In the genomic region with DNA sequence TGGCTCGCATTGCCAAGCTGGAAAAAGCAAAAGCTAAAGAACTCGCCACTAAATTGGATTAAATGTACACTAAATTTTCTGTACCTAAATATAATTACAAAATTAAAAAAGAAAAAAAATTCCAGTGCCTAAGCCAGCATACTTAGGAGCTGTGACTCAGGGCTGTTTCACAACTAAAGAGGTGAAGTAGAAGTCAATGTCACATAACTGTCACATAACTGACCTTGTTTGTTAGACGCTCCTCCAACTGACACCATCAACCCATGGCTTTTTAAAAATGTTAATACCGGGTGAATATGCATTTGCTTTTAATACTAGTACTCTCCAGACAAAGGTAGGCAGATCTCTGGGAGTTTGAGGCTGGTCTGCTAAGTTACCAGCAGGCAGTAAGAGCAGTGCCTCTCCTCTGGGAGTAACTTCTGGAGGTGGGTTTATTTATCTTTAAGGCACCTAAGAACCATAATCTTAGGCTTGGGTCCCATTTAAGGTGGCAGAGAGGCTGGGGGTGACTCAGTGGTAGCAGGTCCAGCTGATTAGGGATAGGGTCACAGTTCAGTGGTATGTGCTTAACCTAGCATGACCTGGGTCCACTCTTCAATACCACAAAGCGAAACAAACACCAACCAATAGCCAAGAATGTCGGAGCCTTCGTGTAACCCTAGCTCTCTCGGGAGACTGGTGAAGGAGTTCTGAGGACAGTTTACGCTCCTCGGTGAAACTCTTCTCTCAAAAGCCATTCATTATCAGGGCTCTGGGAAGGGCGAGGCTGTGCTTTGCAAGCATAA, we compare ENCODE assay signal across 8 mouse cellular contexts. TPM values are rescaled to one million over a fixed set of nuclear protein-coding genes. Genes with fewer than 3 reads are reported as not detected.
DNase-seq lines count a peak whose midpoint lies in the region; ATAC-seq lines count a peak whose summit lies in the region.

No protein-coding gene starts in this region.

- peaks cover 11% of the 10 kb centered on the region for H3K36me3 ChIP-seq in heart, embryonic 13.5 days
- peaks cover 2% of the 10 kb centered on the region for H3K36me3 ChIP-seq in hindbrain, embryonic 16.5 days (ENCODE audit: control insufficient read depth, insufficient read depth, low read length)
- peaks cover 1% of the 10 kb centered on the region; the same call in 1 of the 2 replicates for H3K36me3 ChIP-seq in midbrain, embryonic 15.5 days (replicated peaks)

- ATAC-seq in heart, embryonic 13.5 days (ENCODE audit: extremely low read depth, insufficient number of reproducible peaks, low FRiP score, low TSS enrichment) = no peak
- ATAC-seq in hindbrain, embryonic 16.5 days = no peak
- ATAC-seq in midbrain, embryonic 15.5 days (replicated peaks) = no peak

- H3K27me3 ChIP-seq in heart, embryonic 13.5 days (replicated peaks) = no peaks in the 10 kb centered on the region
- H3K27me3 ChIP-seq in hindbrain, embryonic 16.5 days (replicated peaks; ENCODE audit: control insufficient read depth, insufficient read depth, low read length) = no peaks in the 10 kb centered on the region
- no peaks in the 10 kb centered on the region for H3K27me3 ChIP-seq in midbrain, embryonic 15.5 days (replicated peaks)

- H3K4me1 ChIP-seq in heart, embryonic 13.5 days = peaks cover 28% of the 10 kb centered on the region
- no peaks in the 10 kb centered on the region for H3K4me1 ChIP-seq in brown adipose tissue, adult 24 weeks (ENCODE audit: control insufficient read depth, insufficient read depth, insufficient read length, low read length)
- peaks cover 15% of the 10 kb centered on the region for H3K4me1 ChIP-seq in hindbrain, embryonic 16.5 days (ENCODE audit: control insufficient read depth, insufficient read depth, low read depth, low read length)
- H3K4me1 ChIP-seq in midbrain, embryonic 15.5 days = peaks cover 19% of the 10 kb centered on the region

- H3K4me2 ChIP-seq in heart, embryonic 13.5 days = peak overlapping the region; percentile 91
- peak overlapping the region; percentile 85 for H3K4me2 ChIP-seq in hindbrain, embryonic 16.5 days (ENCODE audit: low read length)
- H3K4me2 ChIP-seq in midbrain, embryonic 15.5 days = peak overlapping the region; percentile 92

- peak overlapping the region; percentile 24; the same call in 1 of the 2 replicates for H3K27ac ChIP-seq in heart, embryonic 13.5 days (replicated peaks)
- H3K27ac ChIP-seq in brown adipose tissue, adult 24 weeks (replicated peaks; ENCODE audit: low read depth, low read length) = peak overlapping the region; percentile 96
- H3K27ac ChIP-seq in hindbrain, embryonic 16.5 days (ENCODE audit: low read depth, low read length) = no peak overlapping the region
- no peak overlapping the region for H3K27ac ChIP-seq in midbrain, embryonic 15.5 days

- peak overlapping the region; percentile 97 for H3K9ac ChIP-seq in heart, embryonic 13.5 days
- peak overlapping the region; percentile 5; the same call in 1 of the 2 replicates for H3K9ac ChIP-seq in hindbrain, embryonic 16.5 days (ENCODE audit: low read depth, low read length)
- peak overlapping the region; percentile 93; the same call in 1 of the 2 replicates for H3K9ac ChIP-seq in midbrain, embryonic 15.5 days

- no peaks in the 10 kb centered on the region for H3K9me3 ChIP-seq in heart, embryonic 13.5 days
- H3K9me3 ChIP-seq in hindbrain, embryonic 16.5 days (ENCODE audit: control insufficient read depth, low read length) = no peaks in the 10 kb centered on the region
- H3K9me3 ChIP-seq in midbrain, embryonic 15.5 days = no peaks in the 10 kb centered on the region

- peak overlapping the region; percentile 87 for H3K4me3 ChIP-seq in heart, embryonic 13.5 days
- H3K4me3 ChIP-seq in brown adipose tissue, adult 24 weeks (ENCODE audit: insufficient read depth, low read depth, low read length) = peak overlapping the region; percentile 71
- peak overlapping the region; percentile 58; the same call in 1 of the 2 replicates for H3K4me3 ChIP-seq in hindbrain, embryonic 16.5 days (ENCODE audit: low read length)
- peak overlapping the region; percentile 82 for H3K4me3 ChIP-seq in midbrain, embryonic 15.5 days

- DNase-seq in heart, adult 18-20 months = no peak
- no peak for DNase-seq in ovary, postnatal 14 days (ENCODE audit: low spot score)
- no peak for DNase-seq in cerebellum, adult 9-11 months
- no peak for DNase-seq in lung, postnatal 10 days

- 65% methylated on average over 11 of the region's 11 CpGs for WGBS in heart, embryonic 13.5 days
- WGBS in hindbrain, embryonic 16.5 days = 80% methylated on average over 11 of the region's 11 CpGs
- WGBS in midbrain, embryonic 15.5 days = 79% methylated on average over 11 of the region's 11 CpGs

RNA-seq across cellular contexts. Expression of gene Coq9, which starts 1.5 kb away (rescaled TPM):
- 133 and 142 TPM in 2 replicates for polyA plus RNA-seq in heart, embryonic 13.5 days (2015; fragmentation: Nextera tagmentation; extraction: Ambion mirVana)
- total RNA-seq in heart, adult 18-20 months (2021) = 100 to 1,000 TPM; 627 to 660 TPM
- polyA plus RNA-seq in brown adipose tissue, adult 24 weeks (2012; ENCODE audit: insufficient read depth, insufficient read length, missing spikeins) = 313 and 387 TPM in 2 replicates
- polyA plus RNA-seq in hindbrain, embryonic 16.5 days (2015; fragmentation: Nextera tagmentation; extraction: Ambion mirVana) = 67.7 and 69.8 TPM in 2 replicates
- polyA plus RNA-seq in midbrain, embryonic 15.5 days (2015; fragmentation: Nextera tagmentation; extraction: Ambion mirVana) = 56.8 and 58.3 TPM in 2 replicates

RNA-seq across cellular contexts. Expression of gene Ciapin1, which starts 1.5 kb away (rescaled TPM):
- 90.9 and 98.2 TPM in 2 replicates for polyA plus RNA-seq in heart, embryonic 13.5 days (2015; fragmentation: Nextera tagmentation; extraction: Ambion mirVana)
- 10 to 100 TPM; 66.6 to 74.8 TPM for total RNA-seq in heart, adult 18-20 months (2021)
- 61.4 and 80.8 TPM in 2 replicates for polyA plus RNA-seq in brown adipose tissue, adult 24 weeks (2012; ENCODE audit: insufficient read depth, insufficient read length, missing spikeins)
- 190 and 191 TPM in 2 replicates for polyA plus RNA-seq in hindbrain, embryonic 16.5 days (2015; fragmentation: Nextera tagmentation; extraction: Ambion mirVana)
- polyA plus RNA-seq in midbrain, embryonic 15.5 days (2015; fragmentation: Nextera tagmentation; extraction: Ambion mirVana) = 211 and 217 TPM in 2 replicates

RNA-seq across cellular contexts. Expression of gene Polr2c, which starts 20.6 kb away (rescaled TPM):
- polyA plus RNA-seq in heart, embryonic 13.5 days (2015; fragmentation: Nextera tagmentation; extraction: Ambion mirVana) = 107 and 129 TPM in 2 replicates
- total RNA-seq in heart, adult 18-20 months (2021) = 10 to 100 TPM; 62.3 to 65.6 TPM
- 55.0 and 64.8 TPM in 2 replicates for polyA plus RNA-seq in brown adipose tissue, adult 24 weeks (2012; ENCODE audit: insufficient read depth, insufficient read length, missing spikeins)
- polyA plus RNA-seq in hindbrain, embryonic 16.5 days (2015; fragmentation: Nextera tagmentation; extraction: Ambion mirVana) = 109 and 119 TPM in 2 replicates
- 117 and 122 TPM in 2 replicates for polyA plus RNA-seq in midbrain, embryonic 15.5 days (2015; fragmentation: Nextera tagmentation; extraction: Ambion mirVana)

RNA-seq across cellular contexts. Expression of gene Ccl17, which starts 26.4 kb away (rescaled TPM):
- 0.43 and 0.63 TPM in 2 replicates for polyA plus RNA-seq in heart, embryonic 13.5 days (2015; fragmentation: Nextera tagmentation; extraction: Ambion mirVana)
- 1 to 10 TPM in 1 of 2 experiments, not detected in 1; 1.5 TPM for total RNA-seq in heart, adult 18-20 months (2021)
- not detected in 2 replicates for polyA plus RNA-seq in brown adipose tissue, adult 24 weeks (2012; ENCODE audit: insufficient read depth, insufficient read length, missing spikeins)
- 0.79 and 0.80 TPM in 2 replicates for polyA plus RNA-seq in hindbrain, embryonic 16.5 days (2015; fragmentation: Nextera tagmentation; extraction: Ambion mirVana)
- 0.50 and 0.74 TPM in 2 replicates for polyA plus RNA-seq in midbrain, embryonic 15.5 days (2015; fragmentation: Nextera tagmentation; extraction: Ambion mirVana)

RNA-seq across cellular contexts. Expression of gene Dok4, which starts 39.5 kb away (rescaled TPM):
- 35.5 and 38.2 TPM in 2 replicates for polyA plus RNA-seq in heart, embryonic 13.5 days (2015; fragmentation: Nextera tagmentation; extraction: Ambion mirVana)
- 10 to 100 TPM; 11.9 to 16.6 TPM for total RNA-seq in heart, adult 18-20 months (2021)
- 3.8 and 8.4 TPM in 2 replicates for polyA plus RNA-seq in brown adipose tissue, adult 24 weeks (2012; ENCODE audit: insufficient read depth, insufficient read length, missing spikeins)
- 91.1 and 95.5 TPM in 2 replicates for polyA plus RNA-seq in hindbrain, embryonic 16.5 days (2015; fragmentation: Nextera tagmentation; extraction: Ambion mirVana)
- polyA plus RNA-seq in midbrain, embryonic 15.5 days (2015; fragmentation: Nextera tagmentation; extraction: Ambion mirVana) = 92.9 and 99.7 TPM in 2 replicates

Comparison
In these comparisons a context has a peak if more than half of its experiments do, and no peak if none do; other contexts are left out.
1. H3K27ac ChIP-seq: peak in heart, embryonic 13.5 days (single experiment) and brown adipose tissue, adult 24 weeks (single experiment); none in hindbrain, embryonic 16.5 days (single experiment) and midbrain, embryonic 15.5 days (single experiment).
2. H3K9ac ChIP-seq: peak in every context shown above with its lines; median percentile 97 in heart, embryonic 13.5 days; 93 in midbrain, embryonic 15.5 days; 5 in hindbrain, embryonic 16.5 days.
3. Peak in every context shown above with its lines, with median percentiles within 50 percentile points of each other: H3K4me2 ChIP-seq and H3K4me3 ChIP-seq.